Mouse (Mus musculus): ENCODE data around the gene Trim29.

DNA sequence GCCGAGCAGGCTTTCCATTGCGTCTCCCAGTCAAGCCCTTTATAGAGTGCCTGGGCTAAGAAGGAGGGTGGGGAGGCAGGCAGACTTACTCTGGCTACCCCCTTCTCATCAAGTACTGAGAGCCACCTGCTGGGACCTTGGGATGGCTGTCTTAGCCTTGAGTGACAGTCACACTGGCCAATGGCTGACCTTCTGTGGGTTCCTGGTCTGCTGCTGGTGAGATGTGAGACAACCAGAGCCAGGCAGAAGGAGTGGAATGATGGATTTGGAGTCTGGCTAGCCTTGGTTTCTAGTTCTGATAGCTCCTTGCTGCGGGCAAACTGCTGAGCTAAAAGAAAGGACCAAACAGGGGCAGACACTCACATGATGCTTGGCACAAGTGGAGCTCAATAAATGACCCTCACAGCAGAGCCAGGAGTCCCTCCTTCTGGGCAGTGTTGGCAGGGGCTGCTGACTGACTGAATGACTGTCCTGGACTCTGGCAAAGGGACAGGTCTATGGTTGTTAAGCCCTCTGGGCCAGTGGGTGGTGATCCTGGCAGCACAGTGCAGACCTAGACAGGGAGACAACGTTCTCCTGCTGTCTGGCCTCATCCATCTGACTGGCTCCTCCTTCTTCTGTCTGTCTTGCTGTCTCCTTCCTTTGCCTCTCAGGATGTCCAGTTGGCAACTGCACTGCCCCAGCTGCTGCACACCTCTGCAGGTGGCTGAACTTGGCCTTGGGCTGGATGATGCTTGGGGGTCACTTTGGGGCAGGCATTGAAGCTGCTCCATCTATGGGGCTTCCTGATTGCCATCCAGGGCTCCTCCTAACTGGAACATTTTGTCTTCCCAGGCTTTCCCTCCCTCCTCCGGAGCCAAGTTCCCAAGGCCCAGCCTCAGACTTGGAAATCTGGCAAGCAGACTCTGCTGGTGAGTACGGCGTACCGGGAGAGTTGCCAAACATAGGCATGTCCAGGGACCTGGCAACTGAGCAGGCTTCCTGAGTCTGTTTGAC, 21.1 kb downstream of the Trim29 start:
- TF ChIP-seq POLR2A (IDR thresholded peaks at IDR 0.05; ENCODE audit: borderline replicate concordance, extremely low read depth, insufficient read depth, insufficient read length, poor library complexity, severe bottlenecking) (no peak), CTCF (IDR thresholded peaks at IDR 0.05; ENCODE audit: borderline replicate concordance, extremely low read depth, insufficient read depth, insufficient read length) (no peak)

Data from brain, embryonic 14.5 days (tissue).